Mouse (Mus musculus): ENCODE measurements around the gene Sorbs1. TPM values are rescaled to one million over a fixed set of nuclear protein-coding genes. Genes with fewer than 3 reads are reported as not detected.

The Sorbs1 gene
- polyA plus RNA-seq, 1 experiment from 2014 or later: 111 TPM

DNA sequence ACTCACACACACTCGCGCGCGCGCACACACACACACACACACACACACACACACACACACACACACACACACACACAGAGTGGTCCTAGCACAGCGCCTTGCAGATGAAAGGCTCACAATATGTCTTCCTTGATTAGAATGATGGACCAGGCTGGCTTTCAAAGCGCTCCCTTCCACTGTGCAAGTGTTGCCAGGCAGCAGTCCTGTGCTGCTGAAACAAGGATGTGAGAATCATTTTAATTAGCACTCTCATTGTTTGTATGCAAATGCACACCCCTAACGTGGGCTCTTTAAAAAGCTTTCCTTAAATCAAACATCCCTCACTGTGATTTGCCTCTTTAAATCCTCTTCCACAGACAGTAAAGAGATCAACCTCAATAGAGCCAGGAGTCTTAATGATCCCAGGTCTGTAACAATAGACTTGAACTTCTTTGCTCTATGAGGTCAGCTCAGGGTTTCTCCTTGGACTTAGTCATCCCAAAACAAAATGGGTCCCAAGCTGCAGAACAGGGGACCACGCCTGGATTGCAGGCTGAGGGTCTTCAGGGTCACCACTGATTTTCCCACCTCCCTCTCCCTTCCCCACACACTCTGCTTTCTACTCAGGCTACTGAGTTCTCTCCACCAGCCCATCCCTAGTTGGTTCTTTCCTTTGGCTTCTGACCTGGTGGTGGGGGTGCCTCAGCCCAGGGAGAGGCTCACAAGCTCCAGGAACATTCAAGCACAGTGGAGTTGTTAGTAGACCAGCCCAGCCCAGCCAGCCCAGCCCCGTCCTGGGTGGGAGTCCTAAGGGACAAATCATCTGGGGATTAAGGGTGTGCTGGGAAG, 79.3 kb downstream of the Sorbs1 start:
- peaks cover 16% of the 10 kb centered on the region; the same call in 1 of the 2 replicates for H3K4me1 ChIP-seq (replicated peaks; ENCODE audit: control insufficient read depth, insufficient read depth)

GRCm38 (mm10) chr19:40433316-40433912, 80.2 kb downstream of the Sorbs1 start:
- Histone ChIP-seq H3K27me3 (ENCODE audit: control insufficient read depth, insufficient read depth, low read length) (no peaks in the 10 kb centered on the region), H3K36me3 (ENCODE audit: control insufficient read depth, insufficient read depth, low read length) (no peaks in the 10 kb centered on the region), H3K9ac (ENCODE audit: low read length) (no peak overlapping the region), H3K4me1 (replicated peaks; ENCODE audit: control insufficient read depth, insufficient read depth) (peaks cover 16% of the 10 kb centered on the region; the same call in 1 of the 2 replicates), H3K4me2 (replicated peaks; ENCODE audit: low read depth) (no peak overlapping the region), H3K4me3 (ENCODE audit: low read depth, low read length) (no peak overlapping the region), H3K9me3 (ENCODE audit: control insufficient read depth, low read length) (no peaks in the 10 kb centered on the region), H3K27ac (replicated peaks) (no peak overlapping the region)
- WGBS: 70% methylated on average over 8 of the region's 8 CpGs
- ATAC-seq (ENCODE audit: low FRiP score, low TSS enrichment): no peak
- DNase-seq (ENCODE audit: low spot score): no peak
- no peak for TF ChIP-seq CTCF (IDR thresholded peaks at IDR 0.05; ENCODE audit: low read depth)
- TF ChIP-seq EP300 (optimal IDR thresholded peaks at IDR 0.05): no peak

More for the DNA sequence above, 79.3 kb downstream of the Sorbs1 start:
- peak overlapping the region; percentile 40; the same call in 1 of the 2 replicates for H3K27ac ChIP-seq (replicated peaks)
- TF ChIP-seq CTCF (IDR thresholded peaks at IDR 0.05; ENCODE audit: low read depth): no peak
- TF ChIP-seq EP300 (optimal IDR thresholded peaks at IDR 0.05): no peak
- no peaks in the 10 kb centered on the region for H3K9me3 ChIP-seq (ENCODE audit: control insufficient read depth, low read length)
- no peaks in the 10 kb centered on the region for H3K36me3 ChIP-seq (ENCODE audit: control insufficient read depth, insufficient read depth, low read length)
- DNase-seq (ENCODE audit: low spot score) (peak; percentile 41), ATAC-seq (ENCODE audit: low FRiP score, low TSS enrichment) (peak; percentile 39; the same call in 1 of the 2 replicates)
- H3K4me2 ChIP-seq (replicated peaks; ENCODE audit: low read depth): no peak overlapping the region
- H3K4me3 ChIP-seq (ENCODE audit: low read depth, low read length): no peak overlapping the region
- no peak overlapping the region for H3K9ac ChIP-seq (ENCODE audit: low read length)
- no peaks in the 10 kb centered on the region for H3K27me3 ChIP-seq (ENCODE audit: control insufficient read depth, insufficient read depth, low read length)
- 81% methylated on average over 10 of the region's 10 CpGs for WGBS

GRCm38 (mm10) chr19:40431969-40432368, 81.6 kb downstream of the Sorbs1 start:
- DNase-seq (ENCODE audit: low spot score) (no peak), ATAC-seq (ENCODE audit: low FRiP score, low TSS enrichment) (peak; percentile 30; the same call in 1 of the 2 replicates)
- Histone ChIP-seq H3K27me3 (ENCODE audit: control insufficient read depth, insufficient read depth, low read length) (no peaks in the 10 kb centered on the region), H3K36me3 (ENCODE audit: control insufficient read depth, insufficient read depth, low read length) (no peaks in the 10 kb centered on the region), H3K4me1 (replicated peaks; ENCODE audit: control insufficient read depth, insufficient read depth) (peaks cover 8% of the 10 kb centered on the region; the same call in 1 of the 2 replicates), H3K4me3 (ENCODE audit: low read depth, low read length) (no peak overlapping the region), H3K27ac (replicated peaks) (peak overlapping the region; percentile 31; the same call in 1 of the 2 replicates), H3K9ac (ENCODE audit: low read length) (no peak overlapping the region), H3K4me2 (replicated peaks; ENCODE audit: low read depth) (no peak overlapping the region), H3K9me3 (ENCODE audit: control insufficient read depth, low read length) (no peaks in the 10 kb centered on the region)
- 53% methylated on average over 4 of the region's 4 CpGs for WGBS
- no peak for TF ChIP-seq EP300 (optimal IDR thresholded peaks at IDR 0.05)
- TF ChIP-seq CTCF (IDR thresholded peaks at IDR 0.05; ENCODE audit: low read depth): no peak

DNA sequence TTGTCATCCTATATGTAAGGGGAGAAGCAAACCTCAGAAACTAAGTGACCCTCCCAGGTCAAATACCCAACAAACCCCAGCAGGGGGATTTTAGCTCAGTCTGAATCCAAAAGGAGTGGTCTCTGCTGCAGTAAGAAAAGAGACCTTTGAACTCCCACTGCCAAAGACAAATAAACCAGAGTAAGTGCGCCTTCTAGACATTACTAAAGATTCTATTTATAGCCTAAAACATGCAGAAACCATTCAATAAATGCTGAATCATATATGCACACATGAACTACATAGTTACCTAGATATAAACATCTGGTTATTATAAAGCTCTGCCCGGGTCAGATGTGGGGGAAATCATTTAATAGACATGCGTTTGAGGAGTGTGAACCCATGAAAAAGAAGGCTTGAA, 84.0 kb downstream of the Sorbs1 start:
- ATAC-seq (ENCODE audit: low FRiP score, low TSS enrichment) (peak; percentile 67; the same call in 1 of the 2 replicates), DNase-seq (ENCODE audit: low spot score) (no peak)
- Histone ChIP-seq H3K27me3 (ENCODE audit: control insufficient read depth, insufficient read depth, low read length) (no peaks in the 10 kb centered on the region), H3K9ac (ENCODE audit: low read length) (no peak overlapping the region; the same call in 1 of the 2 replicates), H3K9me3 (ENCODE audit: control insufficient read depth, low read length) (no peaks in the 10 kb centered on the region), H3K4me1 (replicated peaks; ENCODE audit: control insufficient read depth, insufficient read depth) (0 out of 2 replicates have a peak, but pooled peaks cover 1% of the 10 kb centered on the region), H3K36me3 (ENCODE audit: control insufficient read depth, insufficient read depth, low read length) (no peaks in the 10 kb centered on the region), H3K27ac (replicated peaks) (no peak overlapping the region), H3K4me3 (ENCODE audit: low read depth, low read length) (no peak overlapping the region), H3K4me2 (replicated peaks; ENCODE audit: low read depth) (no peak overlapping the region)
- 45% methylated on average over 3 of the region's 3 CpGs for WGBS
- TF ChIP-seq EP300 (optimal IDR thresholded peaks at IDR 0.05) (no peak), CTCF (IDR thresholded peaks at IDR 0.05; ENCODE audit: low read depth) (no peak)

- H3K27ac ChIP-seq (replicated peaks): no peak overlapping the region; the same call in 1 of the 2 replicates
- no peaks in the 10 kb centered on the region for H3K36me3 ChIP-seq (ENCODE audit: control insufficient read depth, insufficient read depth, low read length)
- ATAC-seq (ENCODE audit: low FRiP score, low TSS enrichment): 0 out of 2 replicates have a peak, but pooled peaks have one; percentile 19
- H3K4me2 ChIP-seq (replicated peaks; ENCODE audit: low read depth): no peak overlapping the region
- H3K4me1 ChIP-seq (replicated peaks; ENCODE audit: control insufficient read depth, insufficient read depth): no peaks in the 10 kb centered on the region
- H3K4me3 ChIP-seq (ENCODE audit: low read depth, low read length): no peak overlapping the region
- H3K9me3 ChIP-seq (ENCODE audit: control insufficient read depth, low read length): no peaks in the 10 kb centered on the region
- WGBS: 72% methylated on average over 3 of the region's 3 CpGs
- no peaks in the 10 kb centered on the region for H3K27me3 ChIP-seq (ENCODE audit: control insufficient read depth, insufficient read depth, low read length)
- no peak overlapping the region; the same call in 1 of the 2 replicates for H3K9ac ChIP-seq (ENCODE audit: low read length)
- DNase-seq (ENCODE audit: low spot score): no peak
- TF ChIP-seq EP300 (optimal IDR thresholded peaks at IDR 0.05): no peak
- TF ChIP-seq CTCF (IDR thresholded peaks at IDR 0.05; ENCODE audit: low read depth): no peak
Observed at GRCm38 (mm10) chr19:40429169-40429568, 84.4 kb downstream of the Sorbs1 start.

Measured in stomach, postnatal 0 days (tissue).